Mouse (Mus musculus): ENCODE data around the gene Ces4a. TPM values are rescaled to one million over a fixed set of nuclear protein-coding genes. Genes with fewer than 3 reads are reported as not detected.
"Not testable (repeated sequence)": the region's sequence is repeated elsewhere in the genome, so short reads cannot be mapped to it uniquely, and the experiment has no call there.

Gene Ces4a
- polyA plus RNA-seq, 1 experiment from 2014 or later: not detected

- peaks cover 25% of the 10 kb centered on the region for H3K4me1 ChIP-seq (replicated peaks)
- peak; percentile 93 for ATAC-seq (ENCODE audit: low read depth)
- no peaks in the 10 kb centered on the region for H3K9me3 ChIP-seq
- peak within 1 kb of the TSS; percentile 93 for H3K4me3 ChIP-seq
- H3K36me3 ChIP-seq: no peaks in the 10 kb centered on the region
- peak within 1 kb of the TSS; percentile 77 for H3K4me2 ChIP-seq
- WGBS: under 1% methylated on average over 73 of the region's 86 CpGs
- H3K27ac ChIP-seq (replicated peaks): peak within 1 kb of the TSS; percentile 95
- peak within 1 kb of the TSS; percentile 87 for H3K9ac ChIP-seq
- H3K27me3 ChIP-seq: no peaks in the 10 kb centered on the region
Measured at GRCm38 (mm10) chr8:105170381-105171115, 38.9 kb downstream of the Ces4a start, which contains the start of gene Cbfb. Cbfb (plus strand) TSS chr8:105170674.

DNA sequence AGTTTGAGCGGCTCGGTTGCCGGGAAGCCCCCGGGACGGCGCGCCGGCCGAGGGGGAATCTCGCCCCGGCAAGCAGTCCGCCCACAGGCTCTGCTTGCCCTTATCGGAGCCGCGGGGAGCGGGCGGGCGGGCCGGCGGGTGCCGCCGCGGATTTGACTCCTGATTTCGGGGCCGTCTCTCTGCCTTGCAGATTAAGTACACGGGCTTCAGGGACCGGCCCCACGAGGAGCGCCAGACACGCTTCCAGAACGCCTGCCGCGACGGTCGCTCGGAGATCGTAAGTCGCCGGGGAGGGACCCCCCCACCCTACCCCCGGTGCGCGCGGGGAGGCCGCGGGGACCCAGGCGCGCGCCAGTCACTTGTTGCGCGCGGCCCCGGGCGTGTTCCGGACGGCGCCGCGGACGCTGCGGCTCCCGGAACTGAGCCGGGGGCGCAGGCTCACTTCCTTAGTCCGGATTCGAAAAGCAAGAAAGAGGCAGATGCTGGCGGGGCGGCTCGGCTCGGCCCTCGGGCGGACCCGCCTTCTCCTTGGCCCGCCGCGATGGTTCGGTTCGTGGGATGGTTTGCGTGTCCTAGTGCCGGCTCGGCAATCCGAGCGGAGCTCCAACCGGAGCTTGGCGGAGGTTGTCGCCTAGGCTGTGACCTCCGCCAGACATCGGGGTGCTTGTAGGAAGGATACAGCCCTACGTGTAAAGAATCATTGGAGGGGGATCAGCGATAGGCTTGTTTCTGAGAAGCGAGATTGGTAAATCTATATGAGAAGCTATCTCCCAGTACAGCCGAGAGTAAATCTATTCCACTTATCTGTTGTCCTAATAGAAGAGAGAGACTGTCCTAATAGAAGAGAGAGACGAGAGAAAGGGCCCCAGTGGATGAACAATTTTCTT is 39.8 kb downstream of the Ces4a start:
- no peaks in the 10 kb centered on the region for H3K9me3 ChIP-seq
- H3K9ac ChIP-seq: peak overlapping the region; percentile 87
- no peaks in the 10 kb centered on the region for H3K36me3 ChIP-seq
- H3K27me3 ChIP-seq: no peaks in the 10 kb centered on the region
- peaks cover 25% of the 10 kb centered on the region for H3K4me1 ChIP-seq (replicated peaks)
- H3K4me3 ChIP-seq: peak overlapping the region; percentile 93
- WGBS: under 1% methylated on average over 84 of the region's 92 CpGs
- peak; percentile 29 for ATAC-seq (ENCODE audit: low read depth)
- peak overlapping the region; percentile 95 for H3K27ac ChIP-seq (replicated peaks)
- peak overlapping the region; percentile 77 for H3K4me2 ChIP-seq

GRCm38 (mm10) chr8:105172003-105172362 is 40.4 kb downstream of the Ces4a start:
- H3K9me3 ChIP-seq: no peaks in the 10 kb centered on the region
- H3K4me2 ChIP-seq: peak overlapping the region; percentile 77
- ATAC-seq (ENCODE audit: low read depth): no peak
- whole genome bisulfite sequencing: 30% methylated on average over 6 of the region's 6 CpGs
- H3K27ac ChIP-seq (replicated peaks): no peak overlapping the region; the same call in 1 of the 2 replicates
- peak overlapping the region; percentile 87 for H3K9ac ChIP-seq
- peak overlapping the region; percentile 93 for H3K4me3 ChIP-seq
- peaks cover 25% of the 10 kb centered on the region for H3K4me1 ChIP-seq (replicated peaks)
- H3K27me3 ChIP-seq: no peaks in the 10 kb centered on the region
- H3K36me3 ChIP-seq: peaks cover 4% of the 10 kb centered on the region; the same call in 1 of the 2 replicates

DNA sequence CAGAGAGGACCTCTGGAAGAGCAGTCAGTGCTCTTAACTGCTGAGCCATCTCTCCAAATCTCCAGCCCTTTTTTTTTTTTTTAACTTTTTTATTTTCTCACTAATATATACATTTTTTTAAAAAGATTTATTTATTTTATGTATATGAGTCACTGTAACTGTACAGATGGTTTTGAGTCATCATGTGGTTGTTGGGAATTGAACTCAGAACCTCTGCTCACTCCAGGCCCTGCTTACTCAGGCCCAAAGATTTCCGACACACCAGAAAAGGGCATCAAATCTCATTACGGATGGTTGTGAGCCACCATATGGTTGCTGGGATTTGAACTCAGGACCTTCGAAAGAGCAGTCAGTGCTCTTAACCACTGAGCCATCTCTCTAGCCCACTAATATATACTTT is 43.7 kb downstream of the Ces4a start:
- H3K27ac ChIP-seq (replicated peaks); H3K9me3 ChIP-seq; H3K4me2 ChIP-seq; H3K9ac ChIP-seq; H3K27me3 ChIP-seq; ATAC-seq (ENCODE audit: low read depth); H3K4me3 ChIP-seq: not testable (repeated sequence)
- 94% methylated on average over 3 of the region's 3 CpGs for WGBS
- Histone ChIP-seq H3K36me3 (peaks cover 14% of the 10 kb centered on the region; the same call in 1 of the 2 replicates), H3K4me1 (replicated peaks) (peaks cover 23% of the 10 kb centered on the region)

DNA sequence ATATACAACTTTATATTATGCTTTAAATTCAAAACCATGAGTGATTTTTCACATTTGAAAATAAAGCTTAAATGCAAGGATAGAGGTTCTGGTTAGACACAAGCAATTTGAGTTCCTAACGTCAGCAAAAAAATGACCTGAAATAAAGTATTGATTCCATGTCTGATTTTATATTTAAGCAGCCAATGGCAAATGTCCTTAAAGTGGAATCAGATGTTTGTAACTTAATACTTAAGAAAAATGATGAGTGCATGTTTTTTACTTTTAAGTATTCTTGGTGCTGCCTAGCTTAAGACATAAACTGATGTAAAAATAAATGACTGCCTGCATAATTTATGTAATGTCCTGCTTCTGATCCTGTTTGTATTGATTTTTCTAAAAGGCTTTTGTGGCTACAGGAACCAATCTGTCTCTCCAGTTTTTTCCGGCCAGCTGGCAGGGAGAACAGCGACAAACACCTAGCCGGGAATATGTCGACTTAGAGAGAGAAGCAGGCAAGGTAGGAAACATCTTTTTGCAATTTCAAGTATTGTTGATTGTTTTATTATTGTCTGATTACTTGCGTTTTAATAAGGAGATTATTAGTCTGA is 46.7 kb downstream of the Ces4a start:
- H3K4me2 ChIP-seq: no peak overlapping the region

DNA sequence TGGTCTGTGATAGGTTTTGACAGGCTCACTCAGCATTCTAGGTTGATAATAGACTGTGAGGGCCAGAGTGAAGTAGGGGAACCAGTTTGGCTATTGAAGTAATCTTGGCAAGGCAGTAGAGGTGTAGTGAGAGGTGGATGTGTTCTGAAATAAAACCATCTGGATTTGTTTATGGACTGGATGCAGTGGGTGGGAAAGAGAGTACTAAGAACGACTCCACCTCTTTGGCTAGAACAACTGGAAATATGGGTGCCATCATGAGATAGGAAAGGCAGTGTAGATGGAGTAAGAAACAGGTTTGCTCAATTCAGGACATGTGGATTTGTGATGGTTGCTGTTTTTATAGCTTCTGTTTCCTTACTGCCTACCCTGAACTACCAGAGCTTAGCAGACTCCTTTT is 50.6 kb downstream of the Ces4a start:
- Histone ChIP-seq H3K4me3 (no peak overlapping the region), H3K9ac (no peak overlapping the region), H3K27ac (replicated peaks) (no peak overlapping the region), H3K27me3 (no peaks in the 10 kb centered on the region), H3K4me1 (replicated peaks) (no peaks in the 10 kb centered on the region), H3K9me3 (no peaks in the 10 kb centered on the region), H3K36me3 (peaks cover 8% of the 10 kb centered on the region; the same call in 1 of the 2 replicates), H3K4me2 (no peak overlapping the region)
- ATAC-seq (ENCODE audit: low read depth): no peak
- 83% methylated on average over 1 of the region's 1 CpGs for WGBS

More for the DNA sequence above, 46.7 kb downstream of the Ces4a start:
- Histone ChIP-seq H3K9me3 (no peaks in the 10 kb centered on the region), H3K4me1 (replicated peaks) (peaks cover 9% of the 10 kb centered on the region; the same call in 1 of the 2 replicates), H3K9ac (no peak overlapping the region), H3K27me3 (no peaks in the 10 kb centered on the region), H3K27ac (replicated peaks) (no peak overlapping the region), H3K4me3 (no peak overlapping the region), H3K36me3 (peaks cover 14% of the 10 kb centered on the region; the same call in 1 of the 2 replicates)
- ATAC-seq (ENCODE audit: low read depth): no peak
- 75% methylated on average over 6 of the region's 6 CpGs for WGBS

- no peak overlapping the region for H3K27ac ChIP-seq (replicated peaks)
- no peaks in the 10 kb centered on the region for H3K27me3 ChIP-seq
- no peaks in the 10 kb centered on the region for H3K4me1 ChIP-seq (replicated peaks)
- H3K4me2 ChIP-seq: no peak overlapping the region
- no peaks in the 10 kb centered on the region for H3K36me3 ChIP-seq
- H3K9me3 ChIP-seq: no peaks in the 10 kb centered on the region
- ATAC-seq (ENCODE audit: low read depth): no peak
- WGBS: 61% methylated on average over 1 of the region's 1 CpGs
- H3K9ac ChIP-seq: no peak overlapping the region
- H3K4me3 ChIP-seq: no peak overlapping the region
Measured at GRCm38 (mm10) chr8:105186467-105187005, 54.9 kb downstream of the Ces4a start.

GRCm38 (mm10) chr8:105192182-105192581 is 60.6 kb downstream of the Ces4a start:
- no peak overlapping the region for H3K9ac ChIP-seq
- H3K4me2 ChIP-seq: no peak overlapping the region
- H3K27ac ChIP-seq (replicated peaks): no peak overlapping the region
- WGBS: 95% methylated on average over 5 of the region's 5 CpGs
- H3K36me3 ChIP-seq: peaks cover 28% of the 10 kb centered on the region
- H3K4me1 ChIP-seq (replicated peaks): no peaks in the 10 kb centered on the region
- no peak for ATAC-seq (ENCODE audit: low read depth)
- H3K4me3 ChIP-seq: no peak overlapping the region
- no peaks in the 10 kb centered on the region for H3K9me3 ChIP-seq
- no peaks in the 10 kb centered on the region for H3K27me3 ChIP-seq

Other genes starting within 250 kb of the Ces4a start
- gene Ces2e, start 205.5 kb upstream of the Ces4a start, polyA plus RNA-seq (2015; fragmentation: Nextera tagmentation; extraction: Ambion mirVana): not detected in 2 replicates
- gene Ces2f, start 184.4 kb upstream of the Ces4a start, polyA plus RNA-seq (2015; fragmentation: Nextera tagmentation; extraction: Ambion mirVana): not detected in 2 replicates
- gene Ces2g, start 170.1 kb upstream of the Ces4a start, polyA plus RNA-seq (2015; fragmentation: Nextera tagmentation; extraction: Ambion mirVana): not detected in 2 replicates
- not detected in 2 replicates for gene Ces2h, start 130.9 kb upstream of the Ces4a start, polyA plus RNA-seq (2015; fragmentation: Nextera tagmentation; extraction: Ambion mirVana)
- not detected in 2 replicates for gene Ces3a, start 83.2 kb upstream of the Ces4a start, polyA plus RNA-seq (2015; fragmentation: Nextera tagmentation; extraction: Ambion mirVana)
- gene Ces3b, start 48.0 kb upstream of the Ces4a start, polyA plus RNA-seq (2015; fragmentation: Nextera tagmentation; extraction: Ambion mirVana): not detected in 2 replicates
- gene Cbfb, start 38.9 kb downstream of the Ces4a start, polyA plus RNA-seq (2015; fragmentation: Nextera tagmentation; extraction: Ambion mirVana): 59.1 and 66.6 TPM in 2 replicates
- 27.3 and 27.5 TPM in 2 replicates for gene D230025D16Rik, start 93.3 kb downstream of the Ces4a start, polyA plus RNA-seq (2015; fragmentation: Nextera tagmentation; extraction: Ambion mirVana)
- gene B3gnt9, start 123.4 kb downstream of the Ces4a start, polyA plus RNA-seq (2015; fragmentation: Nextera tagmentation; extraction: Ambion mirVana): 7.4 and 8.8 TPM in 2 replicates
- 21.4 and 25.0 TPM in 2 replicates for gene Tradd, start 132.8 kb downstream of the Ces4a start, polyA plus RNA-seq (2015; fragmentation: Nextera tagmentation; extraction: Ambion mirVana)
- 1.8 and 2.0 TPM in 2 replicates for gene Fbxl8, start 132.8 kb downstream of the Ces4a start, polyA plus RNA-seq (2015; fragmentation: Nextera tagmentation; extraction: Ambion mirVana)
- gene Hsf4, start 138.0 kb downstream of the Ces4a start, polyA plus RNA-seq (2015; fragmentation: Nextera tagmentation; extraction: Ambion mirVana): 0.32 and 0.44 TPM in 2 replicates
- gene Nol3, start 144.3 kb downstream of the Ces4a start, polyA plus RNA-seq (2015; fragmentation: Nextera tagmentation; extraction: Ambion mirVana): 5.3 and 6.9 TPM in 2 replicates
- 120 and 124 TPM in 2 replicates for gene 4931428F04Rik, start 158.1 kb downstream of the Ces4a start, polyA plus RNA-seq (2015; fragmentation: Nextera tagmentation; extraction: Ambion mirVana)
- 12.8 and 14.3 TPM in 2 replicates for gene Exoc3l, start 164.3 kb downstream of the Ces4a start, polyA plus RNA-seq (2015; fragmentation: Nextera tagmentation; extraction: Ambion mirVana)
- gene E2f4, start 165.9 kb downstream of the Ces4a start, polyA plus RNA-seq (2015; fragmentation: Nextera tagmentation; extraction: Ambion mirVana): 49.3 and 51.8 TPM in 2 replicates
- 0.92 and 1.4 TPM in 2 replicates for gene Elmo3, start 173.8 kb downstream of the Ces4a start, polyA plus RNA-seq (2015; fragmentation: Nextera tagmentation; extraction: Ambion mirVana)
- 1.2 and 1.3 TPM in 2 replicates for gene Lrrc29, start 194.5 kb downstream of the Ces4a start, polyA plus RNA-seq (2015; fragmentation: Nextera tagmentation; extraction: Ambion mirVana)
- gene Tmem208, start 194.6 kb downstream of the Ces4a start, polyA plus RNA-seq (2015; fragmentation: Nextera tagmentation; extraction: Ambion mirVana): 148 and 151 TPM in 2 replicates
- gene Fhod1, start 216.2 kb downstream of the Ces4a start, polyA plus RNA-seq (2015; fragmentation: Nextera tagmentation; extraction: Ambion mirVana): 0.28 and 0.63 TPM in 2 replicates
- 5.4 and 7.1 TPM in 2 replicates for gene Slc9a5, start 217.0 kb downstream of the Ces4a start, polyA plus RNA-seq (2015; fragmentation: Nextera tagmentation; extraction: Ambion mirVana)
- gene Plekhg4, start 241.5 kb downstream of the Ces4a start, polyA plus RNA-seq (2015; fragmentation: Nextera tagmentation; extraction: Ambion mirVana): 0.60 and 0.62 TPM in 2 replicates